Mouse (Mus musculus) adrenal gland, postnatal 0 days (tissue): ENCODE measurements around the gene Gm10401. TPM values are rescaled to one million over a fixed set of nuclear protein-coding genes. Genes with fewer than 3 reads are reported as not detected.

Experiments used
- polyA plus RNA-seq: library from polyadenylated mRNA; unstranded; fragments of >200 nt; fragmentation: Nextera tagmentation; extraction: Ambion mirVana; gene quantifications from 2 replicates; pipeline ENCODE4 v1.2.1, GENCODE M21; 2015

Gene Gm10401
- polyA plus RNA-seq, result 14.9 and 15.3 TPM in 2 replicates

DNA sequence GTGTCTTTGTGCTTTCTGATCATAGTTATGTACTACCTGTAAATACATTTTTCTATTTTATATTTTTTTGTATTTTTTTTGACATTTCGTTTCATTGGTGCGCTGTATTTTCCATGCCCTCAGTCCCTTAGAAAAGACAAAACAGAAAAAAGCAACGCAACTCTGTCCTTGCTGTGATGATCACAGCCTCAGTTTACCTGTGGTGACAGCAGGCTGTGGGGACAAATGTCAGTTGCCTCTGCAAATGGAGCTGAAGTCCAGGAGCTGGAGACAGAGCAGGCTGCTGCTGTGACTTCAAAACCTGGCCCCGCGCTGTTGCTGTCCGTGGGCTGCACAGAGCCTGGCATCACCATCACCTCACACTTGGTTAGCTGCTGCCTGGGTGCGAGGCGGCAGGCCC, at the start of gene Gm10401:
Gene Gm10401 (minus strand): TSS at position 101 of the 400 bp plus-strand sequence.

GRCm38 (mm10) chr5:115134234-115135165, 36.4 kb upstream of the Gm10401 start, which contains the start of gene Unc119b:
Gene Unc119b, minus strand, starts transcription at chr5:115134975.

DNA sequence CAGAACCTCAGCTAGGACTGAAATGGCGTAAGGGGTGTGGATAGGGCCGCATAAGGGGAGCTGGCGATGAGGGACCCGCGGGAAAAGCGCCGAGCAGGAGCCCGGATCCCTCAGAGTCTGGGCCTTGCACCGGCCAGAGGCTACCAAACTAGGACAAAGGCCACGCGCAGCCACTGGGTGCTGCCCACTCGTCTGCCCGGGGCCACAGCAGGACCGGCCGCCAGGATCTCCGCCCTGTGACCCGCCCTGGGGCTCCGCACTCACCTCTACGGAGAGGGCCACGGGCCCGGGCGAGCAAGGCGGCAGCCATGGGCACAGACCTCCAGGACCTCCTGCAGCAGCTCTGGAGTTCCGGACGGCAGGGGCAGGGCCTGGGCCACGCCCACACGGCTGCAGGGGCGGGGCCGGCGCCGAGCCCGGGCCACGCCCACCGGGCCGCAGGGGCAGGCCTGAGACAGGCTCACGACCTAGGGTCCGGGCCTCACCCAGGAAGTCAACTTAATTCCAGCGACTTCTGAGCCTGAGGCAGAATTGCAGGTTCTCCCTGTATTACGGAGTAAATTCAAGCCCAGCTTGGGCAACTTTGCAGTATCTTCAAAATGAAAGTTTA, 21.0 kb upstream of the Gm10401 start, which contains the start of gene Acads:
Gene Acads (minus strand): TSS at position 386 of the 610 bp plus-strand sequence.

Other genes with a start within 250 kb of the Gm10401 start
- not detected in 2 replicates for gene 4930519G04Rik, start 244.6 kb downstream of the Gm10401 start, polyA plus RNA-seq
- gene Gm9936, start 239.6 kb downstream of the Gm10401 start, polyA plus RNA-seq, result 0.17 and 0.68 TPM in 2 replicates
- 31.4 and 33.4 TPM in 2 replicates for gene Oasl2, start 201.4 kb downstream of the Gm10401 start, polyA plus RNA-seq
- gene Oasl1, start 175.1 kb downstream of the Gm10401 start, polyA plus RNA-seq, result 2.3 TPM in 2 replicates
- gene 2210016L21Rik, start 156.1 kb downstream of the Gm10401 start, polyA plus RNA-seq, result 53.5 and 59.4 TPM in 2 replicates
- 0.43 and 0.47 TPM in 2 replicates for gene Hnf1a, start 127.2 kb downstream of the Gm10401 start, polyA plus RNA-seq
- gene Sppl3, start 87.2 kb downstream of the Gm10401 start, polyA plus RNA-seq, result 29.7 and 40.9 TPM in 2 replicates
- gene Acads, start 21.1 kb upstream of the Gm10401 start, polyA plus RNA-seq, result 108 and 204 TPM in 2 replicates
- gene Unc119b, start 36.7 kb upstream of the Gm10401 start, polyA plus RNA-seq, result 19.7 and 22.9 TPM in 2 replicates
- 44.5 and 51.0 TPM in 2 replicates for gene Mlec, start 59.9 kb upstream of the Gm10401 start, polyA plus RNA-seq
- 1.2 and 2.4 TPM in 2 replicates for gene Cabp1, start 96.1 kb upstream of the Gm10401 start, polyA plus RNA-seq
- 122 and 162 TPM in 2 replicates for gene Pop5, start 137.5 kb upstream of the Gm10401 start, polyA plus RNA-seq
- 98.7 and 129 TPM in 2 replicates for gene Rnf10, start 174.6 kb upstream of the Gm10401 start, polyA plus RNA-seq
- gene Coq5, start 181.4 kb upstream of the Gm10401 start, polyA plus RNA-seq, result 28.4 and 38.6 TPM in 2 replicates
- gene Dynll1, start 202.7 kb upstream of the Gm10401 start, polyA plus RNA-seq, result 875 and 948 TPM in 2 replicates
- gene Srsf9, start 228.9 kb upstream of the Gm10401 start, polyA plus RNA-seq, result 101 and 175 TPM in 2 replicates
- 24.1 and 24.3 TPM in 2 replicates for gene Gatc, start 242.9 kb upstream of the Gm10401 start, polyA plus RNA-seq
- gene Triap1, start 242.9 kb upstream of the Gm10401 start, polyA plus RNA-seq, result 79.9 and 81.5 TPM in 2 replicates